Mouse (Mus musculus): ENCODE results near the gene Pip5kl1.

DNA sequence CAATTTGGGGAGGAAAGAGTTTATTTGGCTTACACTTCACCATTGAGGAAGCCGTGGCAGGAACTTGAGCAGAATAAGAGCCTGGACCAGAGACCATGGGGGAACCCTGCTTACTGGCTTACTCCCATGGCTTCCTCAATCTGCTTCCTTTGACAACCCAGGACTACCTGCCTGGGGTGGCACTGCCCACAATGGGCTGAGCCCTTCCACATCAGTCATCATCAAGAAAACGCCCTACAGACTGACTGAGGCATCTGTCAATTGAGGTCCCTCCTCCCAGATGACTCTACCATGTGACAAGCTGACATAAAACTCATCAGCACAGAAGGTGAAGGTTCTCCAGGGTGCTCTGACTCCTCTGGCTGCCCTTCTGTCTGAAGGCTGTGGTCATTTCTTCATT lies 44.1 kb upstream of the Pip5kl1 start:
- no peak for TF ChIP-seq CTCF (IDR thresholded peaks at IDR 0.05; ENCODE audit: low read depth)
- no peak for TF ChIP-seq EP300 (IDR thresholded peaks at IDR 0.05; ENCODE audit: low read depth)
